Mouse (Mus musculus) layer of hippocampus, postnatal 10 days (tissue): ENCODE results near the gene Gm9999. TPM values are rescaled to one million over a fixed set of nuclear protein-coding genes. Genes with fewer than 3 reads are reported as not detected.
"Not testable (repeated sequence)": the region's sequence is repeated elsewhere in the genome, so short reads cannot be mapped to it uniquely, and the experiment has no call there.

Experiments
- DNase-seq, 2 experiments: peaks; one replicate each; pipeline ENCODE4 v3.0.0; 2021; ENCODE audit warnings: low spot score in 2 of 2
- long read RNA-seq: library from polyadenylated mRNA; stranded (forward); transcript quantifications from one replicate; pipeline ENCODE4 v2.0.0, GENCODE M21; 2023
- total RNA-seq, 2 experiments: library from RNA; stranded (reverse); gene quantifications; 2 replicates each; pipeline ENCODE4 v1.2.3; 2021

Gene Gm9999
- total RNA-seq: not detected
- long read RNA-seq: 0 reads

- no peak for DNase-seq
Observed at GRCm38 (mm10) chr7:46983280-46983679, at the start of gene Gm9999. Gm9999 (plus strand) TSS chr7:46983580.

- no peak for DNase-seq
Observed at GRCm38 (mm10) chr7:46934788-46935187, 48.6 kb upstream of the Gm9999 start.

GRCm38 (mm10) chr7:46935847-46936246 lies 47.5 kb upstream of the Gm9999 start:
- peak; percentile 15 to 26 for DNase-seq

GRCm38 (mm10) chr7:46957831-46958691 lies 25.3 kb upstream of the Gm9999 start, which contains the start of gene Uevld:
Uevld (minus strand) TSS chr7:46958527.
- DNase-seq: peak; percentile 89 to 92

- no peak for DNase-seq
Observed at GRCm38 (mm10) chr7:46958853-46959252, 24.5 kb upstream of the Gm9999 start.

GRCm38 (mm10) chr7:46960991-46961390 lies 22.4 kb upstream of the Gm9999 start:
- DNase-seq: no peak

- no peak for DNase-seq
Observed at GRCm38 (mm10) chr7:46962132-46962531, 21.2 kb upstream of the Gm9999 start.

GRCm38 (mm10) chr7:46962806-46963618 lies 20.4 kb upstream of the Gm9999 start:
- DNase-seq: peak; percentile 70 to 79

GRCm38 (mm10) chr7:46964070-46964469 lies 19.3 kb upstream of the Gm9999 start:
- DNase-seq: no peak

- DNase-seq: no peak
Observed at GRCm38 (mm10) chr7:46969898-46970297, 13.5 kb upstream of the Gm9999 start.

- no peak for DNase-seq
Observed at GRCm38 (mm10) chr7:46974648-46975047, 8.7 kb upstream of the Gm9999 start.

GRCm38 (mm10) chr7:46975456-46975855 lies 7.9 kb upstream of the Gm9999 start:
- DNase-seq: no peak

- no peak for DNase-seq
Observed at GRCm38 (mm10) chr7:46985718-46986505, 2.5 kb downstream of the Gm9999 start.

GRCm38 (mm10) chr7:46986646-46987045 lies 3.3 kb downstream of the Gm9999 start:
- no peak for DNase-seq

- DNase-seq: no peak
Observed at GRCm38 (mm10) chr7:46987073-46987472, 3.7 kb downstream of the Gm9999 start.

- not testable (repeated sequence) for DNase-seq
Observed at GRCm38 (mm10) chr7:46989387-46989786, 6.0 kb downstream of the Gm9999 start.

- DNase-seq: no peak
Observed at GRCm38 (mm10) chr7:46993079-46993478, 9.7 kb downstream of the Gm9999 start.

- DNase-seq: no peak
Observed at GRCm38 (mm10) chr7:46995558-46995957, 12.2 kb downstream of the Gm9999 start.

- no peak for DNase-seq
Observed at GRCm38 (mm10) chr7:46997008-46997407, 13.6 kb downstream of the Gm9999 start.

- DNase-seq: no peak
Observed at GRCm38 (mm10) chr7:46997644-46998395, 14.4 kb downstream of the Gm9999 start.
